17 mouse cellular contexts compared by ENCODE assay signal in the genomic region with DNA sequence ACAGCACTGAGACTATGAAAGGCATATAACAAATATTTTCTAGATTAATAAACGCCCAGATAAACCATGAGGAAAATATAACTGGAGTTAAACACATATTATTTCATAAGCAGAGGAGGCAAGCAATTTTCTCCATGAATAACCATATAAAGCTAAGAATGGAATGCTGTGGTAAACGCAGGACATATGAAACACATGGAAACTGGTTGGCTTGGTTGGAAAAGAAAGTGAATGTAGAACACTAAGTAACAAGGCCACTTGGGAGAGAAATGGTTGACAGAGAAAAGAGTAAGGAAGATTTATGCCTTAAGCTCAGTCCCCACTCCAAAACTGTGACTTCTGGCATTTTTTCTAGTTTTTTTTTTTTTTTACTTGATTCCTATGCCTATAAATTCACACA.
"Had no signal": no experiment of that assay in that cellular context is flagged by ENCODE, and none has a peak within 500 bp of the region (broad histone marks: within the 10 kb centered on the region; RNA-seq: fewer than 3 reads in every experiment).

No protein-coding gene starts in this region.

- DNase-seq: lung, adult 18-20 months; lung, embryonic 14.5 days; lung, postnatal 10 days; lung, postnatal 4 days; midbrain, embryonic 14.5 days; retina, postnatal 1 day; right cerebral cortex, adult 18-20 months; thymus, postnatal 14 days; thymus, postnatal 36 days had no signal

- H3K9ac ChIP-seq: lung, embryonic 14.5 days; midbrain, embryonic 12.5 days; neural tube, embryonic 13.5 days; neural tube, embryonic 15.5 days; stomach, embryonic 15.5 days had no signal

- H3K9me3 ChIP-seq: midbrain, embryonic 10.5 days; midbrain, embryonic 12.5 days; neural tube, embryonic 13.5 days; neural tube, embryonic 15.5 days; stomach, embryonic 15.5 days had no signal

- H3K4me1 ChIP-seq: midbrain, embryonic 10.5 days; midbrain, embryonic 12.5 days; neural tube, embryonic 13.5 days; neural tube, embryonic 15.5 days; stomach, embryonic 15.5 days had no signal

- H3K4me3 ChIP-seq: midbrain, embryonic 10.5 days; midbrain, embryonic 12.5 days; myocyte; neural tube, embryonic 13.5 days; neural tube, embryonic 15.5 days; stomach, embryonic 15.5 days had no signal

- ATAC-seq: midbrain, embryonic 16.5 days had no signal

- H3K27ac ChIP-seq: midbrain, embryonic 10.5 days; midbrain, embryonic 12.5 days; neural tube, embryonic 13.5 days; neural tube, embryonic 15.5 days; stomach, embryonic 15.5 days; stomach, postnatal 0 days had no signal

- H3K36me3 ChIP-seq: midbrain, embryonic 10.5 days; midbrain, embryonic 12.5 days; neural tube, embryonic 13.5 days; neural tube, embryonic 15.5 days; stomach, embryonic 15.5 days had no signal

- H3K4me2 ChIP-seq: lung, embryonic 14.5 days; midbrain, embryonic 12.5 days; neural tube, embryonic 13.5 days; neural tube, embryonic 15.5 days; stomach, embryonic 15.5 days had no signal

- H3K27me3 ChIP-seq: midbrain, embryonic 12.5 days; neural tube, embryonic 13.5 days; neural tube, embryonic 15.5 days; stomach, embryonic 15.5 days had no signal
